In the genomic region with DNA sequence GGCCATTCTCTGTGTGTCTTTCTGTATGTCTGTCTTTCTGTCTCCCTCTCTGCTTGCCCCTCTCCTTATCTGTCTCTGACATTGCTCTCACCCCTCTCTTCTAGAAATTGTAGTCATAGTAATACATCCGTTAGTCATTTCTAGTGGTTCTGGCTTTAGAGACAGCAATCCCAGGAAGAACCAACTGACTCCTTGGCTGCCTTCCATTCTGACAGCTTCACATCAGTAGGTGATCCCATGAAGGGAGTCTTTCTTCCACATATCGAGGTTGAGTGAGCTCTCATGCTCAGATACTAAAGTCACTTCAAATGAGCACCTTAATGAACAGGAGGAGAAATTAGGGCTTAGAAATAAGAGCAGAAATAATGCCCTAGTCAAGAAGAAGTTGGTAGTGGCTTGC, we compare ENCODE assay signal across 11 mouse cellular contexts.
"Had no signal": no experiment of that assay in that cellular context is flagged by ENCODE, and none has a peak within 500 bp of the region (broad histone marks: within the 10 kb centered on the region; RNA-seq: fewer than 3 reads in every experiment).

No protein-coding gene starts in this region.

- DNase-seq: cerebellum, adult 8-10 months; cerebellum, adult 9-11 months; embryo, embryonic 11 days; forebrain, postnatal 0 days; gastrocnemius, adult 2 months; gastrocnemius, postnatal 10 days; gastrocnemius, postnatal 14 days; gastrocnemius, postnatal 25 days; gastrocnemius, postnatal 36 days; heart, adult 18-20 months; heart, adult 2 months had no signal
